Mouse (Mus musculus) megakaryocyte, embryonic 14.5 days (primary cell): ENCODE measurements around the gene Cers3. TPM values are rescaled to one million over a fixed set of nuclear protein-coding genes. Genes with fewer than 3 reads are reported as not detected.

Source experiments
- H3K27me3 ChIP-seq: replicated peaks from 2 replicates; pipeline ENCODE3; 2012; ENCODE audit warnings: inconsistent platforms
- H3K36me3 ChIP-seq: replicated peaks from 2 replicates; pipeline ENCODE3; 2012; ENCODE audit warnings: low read length, inconsistent platforms, mixed read lengths
- H3K4me1 ChIP-seq: 2 replicates; pipeline ENCODE4 v1.6.1; 2012; ENCODE audit warnings: inconsistent platforms
- H3K4me3 ChIP-seq: replicated peaks from 2 replicates; pipeline ENCODE3; 2012; ENCODE audit warnings: moderate library complexity, mild to moderate bottlenecking, inconsistent platforms
- H3K9me3 ChIP-seq: 2 replicates; pipeline ENCODE4 v1.6.1; 2012; ENCODE audit warnings: inconsistent platforms
- FLI1 ChIP-seq: IDR thresholded peaks from 2 replicates; pipeline ENCODE4 v1.6.1; 2012; ENCODE audit warnings: low read length, inconsistent platforms, mixed read lengths
- GATA1 ChIP-seq: IDR thresholded peaks from 3 replicates; pipeline ENCODE4 v1.6.1; 2012; ENCODE audit warnings: mixed read lengths, low read length, inconsistent platforms, borderline replicate concordance
- polyA plus RNA-seq: library from polyadenylated mRNA; stranded (reverse); fragments of >175 nt; gene quantifications from 2 replicates; pipeline ENCODE4 v1.2.3, GENCODE M21; 2012; ENCODE audit warnings: low replicate concordance; ENCODE audit not compliant: insufficient read depth

Cers3 gene
- polyA plus RNA-seq, 1 experiment = not detected

DNA sequence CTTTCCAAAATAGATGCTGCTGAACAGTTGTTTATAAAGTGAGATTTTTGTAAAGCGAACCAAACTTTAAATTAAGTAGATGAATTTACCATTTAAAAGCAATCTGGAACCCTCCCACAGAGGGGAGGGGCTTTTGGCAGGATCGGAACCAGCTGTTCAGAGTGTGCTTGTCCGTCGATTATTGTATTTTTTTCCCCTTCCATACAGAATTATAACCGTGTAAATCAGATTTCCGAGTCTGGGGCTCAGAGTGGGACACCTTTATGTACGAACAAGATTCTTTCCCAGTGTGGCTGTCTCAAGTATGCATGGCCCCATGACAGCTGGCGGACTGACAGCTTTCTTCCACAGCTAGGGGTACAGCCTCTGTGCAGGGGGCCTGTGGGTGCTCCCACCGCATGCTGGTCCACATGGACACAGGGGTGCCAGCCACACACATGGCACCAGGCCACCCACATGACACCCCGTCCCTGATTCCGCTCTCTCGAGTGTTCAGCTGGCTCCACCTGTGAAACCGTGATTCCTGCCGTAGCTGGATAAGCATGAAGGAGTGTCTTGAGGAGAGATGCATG lies 128.7 kb downstream of the Cers3 start:
- Histone ChIP-seq H3K27me3 (peaks cover 2% of the 10 kb centered on the region), H3K4me3 (no peak overlapping the region)
- TF ChIP-seq FLI1 (no peak), GATA1 (no peak)

DNA sequence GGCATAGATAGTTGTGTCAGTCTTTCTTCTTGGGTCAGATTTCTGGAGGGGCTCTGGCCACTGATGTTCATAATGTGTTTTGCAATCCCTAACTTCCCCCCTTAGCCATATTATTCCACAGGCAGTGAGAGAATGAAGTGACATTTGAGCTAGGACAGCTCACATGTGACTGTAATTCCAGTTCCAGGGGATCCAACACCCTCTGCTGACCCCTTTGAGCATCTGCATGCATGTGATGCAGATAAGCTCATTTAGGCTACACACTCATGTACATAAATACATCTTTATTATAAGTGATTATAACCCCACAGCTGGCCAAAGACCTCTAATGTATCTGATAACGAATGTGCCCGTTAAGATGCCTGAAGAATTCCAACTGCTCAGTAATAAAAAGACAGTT lies 129.9 kb downstream of the Cers3 start:
- TF ChIP-seq FLI1 (no peak), GATA1 (no peak)
- Histone ChIP-seq H3K4me1 (no peaks in the 10 kb centered on the region), H3K9me3 (0 out of 2 replicates have a peak, but pooled peaks cover under 1% of the 10 kb centered on the region), H3K27me3 (peaks cover 2% of the 10 kb centered on the region), H3K4me3 (no peak overlapping the region), H3K36me3 (no peaks in the 10 kb centered on the region)

More for the DNA sequence above, 128.7 kb downstream of the Cers3 start:
- Histone ChIP-seq H3K36me3 (no peaks in the 10 kb centered on the region), H3K9me3 (no peaks in the 10 kb centered on the region), H3K4me1 (no peaks in the 10 kb centered on the region)

Other genes with a start within 250 kb of the Cers3 start
- 6.7 and 12.0 TPM in 2 replicates for gene Asb7, start 53.9 kb upstream of the Cers3 start, polyA plus RNA-seq
- 1.1 TPM in 1 of 2 replicates, not detected in the other for gene Lins1, start 53.6 kb upstream of the Cers3 start, polyA plus RNA-seq
- gene Adamts17, start 96.2 kb downstream of the Cers3 start, polyA plus RNA-seq = not detected in 2 replicates